Mouse (Mus musculus) bone marrow, adult 2 months (tissue): Measurements from ENCODE around the gene Lpar1.

ENCODE experiments used
- CTCF ChIP-seq: fragments of 200-500 bp; IDR thresholded peaks from 2 replicates; pipeline ENCODE4 v1.5.1; 2011; ENCODE audit warnings: low read length, control low read depth; ENCODE audit not compliant: control insufficient read depth, insufficient read depth
- POLR2A ChIP-seq: fragments of 200-500 bp; IDR thresholded peaks from 2 replicates; pipeline ENCODE4 v1.6.1; 2011; ENCODE audit warnings: low read depth, mild to moderate bottlenecking, control low read depth, low read length, borderline replicate concordance; ENCODE audit not compliant: control insufficient read depth

GRCm38 (mm10) chr4:58401973-58402501 lies 151.7 kb downstream of the Lpar1 start:
- TF ChIP-seq POLR2A (no peak), CTCF (no peak)
